Mouse (Mus musculus) C2C12 (cell line): ENCODE measurements at regions not wholly inside any gene's neighbourhood (a gene's known extent, or its start where the extent isn't known, plus 50 kb on each side); places are given as distances from the start of the nearest gene placed in this dataset.

Experiments
- H3K27me3 ChIP-seq: one replicate; pipeline ENCODE4 v1.6.1; 2011; ENCODE audit not compliant: control insufficient read depth, insufficient read depth, insufficient read length
- H3K36me3 ChIP-seq: one replicate; pipeline ENCODE4 v1.6.1; 2011; ENCODE audit not compliant: control insufficient read depth, insufficient read depth
- H3K4me3 ChIP-seq: one replicate; pipeline ENCODE4 v1.5.1; 2011; ENCODE audit warnings: mild to moderate bottlenecking, control low read depth; ENCODE audit not compliant: poor library complexity, insufficient read depth, severe bottlenecking
- H3K79me2 ChIP-seq: one replicate; pipeline ENCODE4 v1.6.1; 2011; ENCODE audit not compliant: control insufficient read depth, insufficient read depth
- H3K79me3 ChIP-seq: one replicate; pipeline ENCODE4 v1.6.1; 2011; ENCODE audit warnings: low read depth, control low read depth
- H3ac ChIP-seq: one replicate; pipeline ENCODE3; 2011; ENCODE audit warnings: low read depth; ENCODE audit not compliant: control insufficient read depth, insufficient read length
- CEBPB ChIP-seq: IDR thresholded peaks from one replicate; pipeline ENCODE4 v1.6.1; 2011; ENCODE audit warnings: low read depth, mild to moderate bottlenecking, control low read depth, moderate library complexity
- CTCF ChIP-seq: IDR thresholded peaks from one replicate; pipeline ENCODE4 v1.5.1; 2011; ENCODE audit not compliant: control insufficient read depth, insufficient read depth, insufficient read length
- FOSL1 ChIP-seq: IDR thresholded peaks from one replicate; pipeline ENCODE4 v1.8.0; 2011; ENCODE audit warnings: mild to moderate bottlenecking, low read length; ENCODE audit not compliant: poor library complexity, insufficient read depth, severe bottlenecking
- MAX ChIP-seq: IDR thresholded peaks from one replicate; pipeline ENCODE4 v1.6.1; 2011; ENCODE audit warnings: mild to moderate bottlenecking, control low read depth
- MYOD1 ChIP-seq: IDR thresholded peaks from one replicate; pipeline ENCODE4 v1.6.1; 2011; ENCODE audit warnings: low read depth; ENCODE audit not compliant: control insufficient read depth, insufficient read length
- MYOG ChIP-seq: IDR thresholded peaks from one replicate; pipeline ENCODE4 v1.6.1; 2011; ENCODE audit not compliant: control insufficient read depth, insufficient read length; ENCODE audit errors: extremely low read depth
- USF1 ChIP-seq: IDR thresholded peaks from one replicate; pipeline ENCODE4 v1.6.1; 2011; ENCODE audit warnings: low read depth, mild to moderate bottlenecking, control low read depth, moderate library complexity

GRCm38 (mm10) chr3:52832421-52832820 is 184.6 kb downstream of the Cog6 start:
- TF ChIP-seq FOSL1 = no peak
- no peak for TF ChIP-seq MYOD1
- TF ChIP-seq USF1 = no peak
- TF ChIP-seq CEBPB = no peak
- no peak overlapping the region for H3K4me3 ChIP-seq
- H3K36me3 ChIP-seq = no peaks in the 10 kb centered on the region
- no peaks in the 10 kb centered on the region for H3K79me3 ChIP-seq
- H3ac ChIP-seq = no peak overlapping the region
- H3K79me2 ChIP-seq = no peaks in the 10 kb centered on the region
- no peaks in the 10 kb centered on the region for H3K27me3 ChIP-seq

- H3K79me2 ChIP-seq = no peaks in the 10 kb centered on the region
- H3K4me3 ChIP-seq = no peak overlapping the region
- H3K27me3 ChIP-seq = no peaks in the 10 kb centered on the region
- H3K36me3 ChIP-seq = no peaks in the 10 kb centered on the region
- H3K79me3 ChIP-seq = no peaks in the 10 kb centered on the region
- TF ChIP-seq MYOD1 (no peak), MAX (no peak), USF1 (no peak), MYOG (no peak), CTCF (no peak), FOSL1 (no peak), CEBPB (no peak)
- no peak overlapping the region for H3ac ChIP-seq
Observed at GRCm38 (mm10) chr3:52831986-52832385, 185.1 kb downstream of the Cog6 start.

GRCm38 (mm10) chr3:52830101-52830500 is 186.9 kb downstream of the Cog6 start:
- Histone ChIP-seq H3ac (no peak overlapping the region), H3K27me3 (no peaks in the 10 kb centered on the region), H3K36me3 (no peaks in the 10 kb centered on the region), H3K79me3 (no peaks in the 10 kb centered on the region), H3K4me3 (no peak overlapping the region), H3K79me2 (no peaks in the 10 kb centered on the region)
- TF ChIP-seq MYOG = no peak
- TF ChIP-seq FOSL1 = no peak
- TF ChIP-seq MYOD1 = no peak

- H3K79me2 ChIP-seq = no peaks in the 10 kb centered on the region
- no peaks in the 10 kb centered on the region for H3K27me3 ChIP-seq
- TF ChIP-seq MYOG (no peak), CEBPB (no peak), USF1 (no peak), FOSL1 (no peak), MAX (no peak)
- H3ac ChIP-seq = no peak overlapping the region
- H3K36me3 ChIP-seq = no peaks in the 10 kb centered on the region
- H3K79me3 ChIP-seq = no peaks in the 10 kb centered on the region
- H3K4me3 ChIP-seq = no peak overlapping the region
Observed at GRCm38 (mm10) chr3:52829069-52829468, 188.0 kb downstream of the Cog6 start.

GRCm38 (mm10) chr3:52828473-52828872 is 188.6 kb downstream of the Cog6 start:
- Histone ChIP-seq H3K36me3 (no peaks in the 10 kb centered on the region), H3K79me2 (no peaks in the 10 kb centered on the region)
- no peak for TF ChIP-seq CTCF
- TF ChIP-seq MYOD1 = no peak
- no peak for TF ChIP-seq MYOG
- TF ChIP-seq FOSL1 = no peak
- TF ChIP-seq MAX = no peak

GRCm38 (mm10) chr3:52822848-52823247 is 194.2 kb downstream of the Cog6 start:
- no peaks in the 10 kb centered on the region for H3K79me3 ChIP-seq
- no peak for TF ChIP-seq MAX
- no peak for TF ChIP-seq MYOD1
- TF ChIP-seq CTCF = no peak
- no peak for TF ChIP-seq USF1
- no peak for TF ChIP-seq CEBPB
- no peak for TF ChIP-seq MYOG
- TF ChIP-seq FOSL1 = no peak
- H3K4me3 ChIP-seq = no peak overlapping the region
- H3K79me2 ChIP-seq = no peaks in the 10 kb centered on the region
- no peak overlapping the region for H3ac ChIP-seq
- H3K36me3 ChIP-seq = no peaks in the 10 kb centered on the region
- H3K27me3 ChIP-seq = no peaks in the 10 kb centered on the region

More at GRCm38 (mm10) chr3:52828473-52828872, 188.6 kb downstream of the Cog6 start:
- H3ac ChIP-seq = no peak overlapping the region
- no peaks in the 10 kb centered on the region for H3K79me3 ChIP-seq
- H3K27me3 ChIP-seq = no peaks in the 10 kb centered on the region
- no peak overlapping the region for H3K4me3 ChIP-seq
